Mouse (Mus musculus) kidney, adult 2 months (tissue): ENCODE measurements around the gene Gm13089.

Experiments
- CTCF ChIP-seq: fragments of 200-500 bp; conservative IDR thresholded peaks from 2 replicates; pipeline ENCODE4 v1.5.1; 2011; ENCODE audit warnings: low read depth, mild to moderate bottlenecking, control low read depth, low read length, moderate library complexity, mixed read lengths; ENCODE audit not compliant: insufficient read depth, insufficient read length
- POLR2A ChIP-seq: fragments of 200-500 bp; IDR thresholded peaks from one replicate; pipeline ENCODE4 v1.6.1; 2011; ENCODE audit warnings: low read depth, low read length, control low read depth

DNA sequence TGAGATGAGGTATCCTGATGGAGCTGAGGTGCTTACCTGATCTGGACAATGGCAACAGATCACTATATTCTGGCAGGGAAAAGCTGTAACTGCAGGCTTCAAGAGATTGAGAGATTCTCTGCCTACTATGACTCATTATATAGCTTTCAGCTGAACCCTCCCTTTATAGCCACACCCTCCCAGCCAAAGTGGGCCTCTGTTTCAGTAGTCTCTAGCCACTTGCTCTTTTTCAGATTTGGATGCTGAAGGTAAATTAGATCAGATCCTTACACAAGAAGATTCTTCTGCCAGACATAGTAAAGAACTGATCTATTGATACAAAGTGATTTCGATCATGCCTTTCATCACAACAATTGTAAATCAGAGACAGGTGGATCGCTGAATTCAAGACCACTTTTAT is at the start of gene Gm13089:
- TF ChIP-seq CTCF = no peak
- TF ChIP-seq POLR2A = no peak
